Mouse (Mus musculus) midbrain, embryonic 11.5 days (tissue): ENCODE measurements around the gene Tle6. TPM values are rescaled to one million over a fixed set of nuclear protein-coding genes. Genes with fewer than 3 reads are reported as not detected.

Source experiments
- ATAC-seq: fragments of 200-750 bp; cut with Nextera tagmentation; 2 replicates; pipeline ENCODE4 v1.8.0; 2017; ENCODE audit warnings: moderate TSS enrichment, moderate library complexity; ENCODE audit not compliant: low FRiP score
- DNase-seq: peaks from one replicate; pipeline ENCODE4 v3.0.0; 2015; ENCODE audit warnings: low spot score; ENCODE audit errors: missing footprints
- H3K27ac ChIP-seq: fragments of 300-500 bp; sonication (generic); 2 replicates; pipeline ENCODE4 v1.5.1; 2014; ENCODE audit warnings: low read depth, low read length
- H3K27me3 ChIP-seq: fragments of 300-500 bp; sonication (generic); 2 replicates; pipeline ENCODE4 v1.6.1; 2014; ENCODE audit warnings: mild to moderate bottlenecking, low read length, moderate library complexity, mixed read lengths; ENCODE audit not compliant: control insufficient read depth, insufficient read depth
- H3K36me3 ChIP-seq: fragments of 300-500 bp; sonication (generic); 2 replicates; pipeline ENCODE4 v1.6.1; 2014; ENCODE audit warnings: mild to moderate bottlenecking, low read length, moderate library complexity, mixed read lengths; ENCODE audit not compliant: control insufficient read depth, insufficient read depth
- H3K4me1 ChIP-seq: fragments of 300-500 bp; sonication (generic); 2 replicates; pipeline ENCODE4 v1.6.1; 2014; ENCODE audit warnings: low read length; ENCODE audit not compliant: control insufficient read depth, insufficient read depth
- H3K4me2 ChIP-seq: fragments of 300-500 bp; sonication (generic); 2 replicates; pipeline ENCODE4 v1.6.1; 2014; ENCODE audit warnings: mild to moderate bottlenecking, moderate library complexity
- H3K4me3 ChIP-seq: fragments of 300-500 bp; sonication (generic); 2 replicates; pipeline ENCODE4 v1.5.1; 2014; ENCODE audit warnings: low read depth, low read length
- H3K9ac ChIP-seq: fragments of 300-500 bp; sonication (generic); 2 replicates; pipeline ENCODE4 v1.6.1; 2014; ENCODE audit warnings: low read length
- H3K9me3 ChIP-seq: fragments of 300-500 bp; sonication (generic); 2 replicates; pipeline ENCODE4 v1.6.1; 2016; ENCODE audit warnings: low read length; ENCODE audit not compliant: control insufficient read depth
- WGBS: fragments of 180-500 bp; shearing (Covaris S2); extraction: QIAGEN DNeasy Blood & Tissue Kit; methylation state at CpG from one replicate; pipeline ENCODE4 v1.1.7; 2014; 5-methylcytosine and 5-hydroxymethylcytosine counted together
- polyA plus RNA-seq: library from polyadenylated mRNA; unstranded; fragments of >200 nt; fragmentation: Nextera tagmentation; extraction: Ambion mirVana; gene quantifications from 2 replicates; pipeline ENCODE4 v1.2.1, GENCODE M21; 2014

Gene Tle6
- polyA plus RNA-seq, 1 experiment from 2014 or later: 6.0 TPM

DNA sequence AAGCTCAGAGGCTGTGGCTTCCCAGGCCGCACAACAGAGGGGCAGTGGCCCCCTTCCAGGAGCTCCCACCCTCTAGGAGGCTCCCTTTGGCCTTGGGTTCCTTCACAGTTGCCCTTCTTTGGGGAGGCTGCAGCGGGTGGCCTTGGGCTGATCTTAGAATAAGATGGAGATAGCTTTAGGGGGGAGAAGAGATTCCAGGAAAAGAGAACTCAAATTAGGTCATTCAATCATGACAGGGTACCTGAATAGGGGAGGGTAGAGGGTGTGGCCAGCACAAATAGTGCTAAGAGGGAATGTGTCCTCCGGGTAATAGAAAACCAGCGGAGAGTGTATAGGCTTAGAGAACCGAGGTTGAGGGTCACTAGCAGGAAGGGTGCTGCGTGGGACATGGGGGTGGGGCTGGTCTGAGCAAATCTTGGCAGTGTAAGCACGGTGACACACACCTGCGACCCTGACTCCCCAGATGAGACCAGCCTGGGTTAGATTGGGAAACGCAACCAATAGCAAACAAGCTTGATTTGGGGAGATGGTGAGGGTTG, 28.7 kb downstream of the Tle6 start:
- Histone ChIP-seq H3K4me3 (no peak overlapping the region), H3K27ac (peak overlapping the region; percentile 1; the same call in 1 of the 2 replicates), H3K36me3 (no peaks in the 10 kb centered on the region), H3K27me3 (peaks cover 56% of the 10 kb centered on the region), H3K9ac (no peak overlapping the region), H3K4me2 (peak overlapping the region; percentile 20), H3K4me1 (peaks cover 48% of the 10 kb centered on the region), H3K9me3 (no peaks in the 10 kb centered on the region)
- 1% methylated on average over 9 of the region's 9 CpGs for WGBS
- DNase-seq (no peak), ATAC-seq (no peak)

- H3K4me3 ChIP-seq: peak overlapping the region; percentile 21
- peaks cover 48% of the 10 kb centered on the region for H3K4me1 ChIP-seq
- peak overlapping the region; percentile 55 for H3K4me2 ChIP-seq
- WGBS: under 1% methylated on average over 18 of the region's 18 CpGs
- peak; percentile 87 for ATAC-seq
- H3K9ac ChIP-seq: no peak overlapping the region
- DNase-seq: peak; percentile 98
- no peaks in the 10 kb centered on the region for H3K36me3 ChIP-seq
- H3K27me3 ChIP-seq: peaks cover 56% of the 10 kb centered on the region
- H3K27ac ChIP-seq: peak overlapping the region; percentile 27; the same call in 1 of the 2 replicates
- no peaks in the 10 kb centered on the region for H3K9me3 ChIP-seq
Measured at GRCm38 (mm10) chr10:81571501-81571876, 29.4 kb downstream of the Tle6 start.

- peaks cover 51% of the 10 kb centered on the region for H3K27me3 ChIP-seq
- no peaks in the 10 kb centered on the region for H3K9me3 ChIP-seq
- peak overlapping the region; percentile 55 for H3K4me2 ChIP-seq
- H3K36me3 ChIP-seq: no peaks in the 10 kb centered on the region; the same call in 1 of the 2 replicates
- peaks cover 48% of the 10 kb centered on the region for H3K4me1 ChIP-seq
- peak overlapping the region; percentile 21 for H3K4me3 ChIP-seq
- under 1% methylated on average over 30 of the region's 34 CpGs for WGBS
- H3K27ac ChIP-seq: peak overlapping the region; percentile 67
- DNase-seq (peak; percentile 99), ATAC-seq (peak; percentile 81)
- H3K9ac ChIP-seq: no peak overlapping the region
Measured at GRCm38 (mm10) chr10:81570831-81571500, 29.9 kb downstream of the Tle6 start.

GRCm38 (mm10) chr10:81570238-81570800, 30.6 kb downstream of the Tle6 start:
- H3K36me3 ChIP-seq: peaks cover 6% of the 10 kb centered on the region
- H3K27me3 ChIP-seq: peaks cover 53% of the 10 kb centered on the region
- ATAC-seq (peak; percentile 36), DNase-seq (peak; percentile 94)
- H3K4me3 ChIP-seq: no peak overlapping the region; the same call in 1 of the 2 replicates
- H3K4me1 ChIP-seq: peaks cover 46% of the 10 kb centered on the region
- H3K4me2 ChIP-seq: peak overlapping the region; percentile 55
- H3K27ac ChIP-seq: peak overlapping the region; percentile 67
- 2% methylated on average over 10 of the region's 11 CpGs for WGBS
- no peaks in the 10 kb centered on the region for H3K9me3 ChIP-seq
- H3K9ac ChIP-seq: no peak overlapping the region

- H3K27ac ChIP-seq: peak overlapping the region; percentile 67; the same call in 1 of the 2 replicates
- WGBS: 39% methylated on average over 9 of the region's 9 CpGs
- H3K4me1 ChIP-seq: peaks cover 50% of the 10 kb centered on the region
- H3K4me3 ChIP-seq: no peak overlapping the region
- H3K27me3 ChIP-seq: peaks cover 54% of the 10 kb centered on the region
- peaks cover 6% of the 10 kb centered on the region for H3K36me3 ChIP-seq
- peak overlapping the region; percentile 55; the same call in 1 of the 2 replicates for H3K4me2 ChIP-seq
- DNase-seq (peak; percentile 88), ATAC-seq (no peak)
- H3K9me3 ChIP-seq: no peaks in the 10 kb centered on the region
- no peak overlapping the region for H3K9ac ChIP-seq
Measured at GRCm38 (mm10) chr10:81569507-81570237, 31.2 kb downstream of the Tle6 start.

- Histone ChIP-seq H3K36me3 (peaks cover 6% of the 10 kb centered on the region), H3K4me2 (no peak overlapping the region)
- WGBS: 16% methylated on average over 15 of the region's 16 CpGs
Measured at GRCm38 (mm10) chr10:81568381-81569191, 32.3 kb downstream of the Tle6 start.

GRCm38 (mm10) chr10:81565257-81566228, 35.3 kb downstream of the Tle6 start:
- ATAC-seq (no peak), DNase-seq (no peak)
- 0 out of 2 replicates have a peak overlapping the region, but pooled peaks have one; percentile 3 for H3K4me3 ChIP-seq
- no peak overlapping the region for H3K9ac ChIP-seq
- H3K9me3 ChIP-seq: no peaks in the 10 kb centered on the region
- no peak overlapping the region for H3K27ac ChIP-seq
- no peak overlapping the region for H3K4me2 ChIP-seq
- peaks cover 26% of the 10 kb centered on the region for H3K27me3 ChIP-seq
- peaks cover 8% of the 10 kb centered on the region for H3K36me3 ChIP-seq
- H3K4me1 ChIP-seq: peaks cover 62% of the 10 kb centered on the region
- WGBS: 20% methylated on average over 20 of the region's 20 CpGs

More at GRCm38 (mm10) chr10:81568381-81569191, 32.3 kb downstream of the Tle6 start:
- Histone ChIP-seq H3K9ac (peak overlapping the region; percentile 34; the same call in 1 of the 2 replicates), H3K4me3 (no peak overlapping the region), H3K4me1 (peaks cover 57% of the 10 kb centered on the region), H3K9me3 (no peaks in the 10 kb centered on the region), H3K27me3 (peaks cover 43% of the 10 kb centered on the region), H3K27ac (peak overlapping the region; percentile 32; the same call in 1 of the 2 replicates)
- ATAC-seq (no peak), DNase-seq (peak; percentile 89)
